Mouse (Mus musculus): ENCODE measurements around the gene Macrod2. TPM values are rescaled to one million over a fixed set of nuclear protein-coding genes. Genes with fewer than 3 reads are reported as not detected.

The Macrod2 gene
- polyA plus RNA-seq, 1 experiment: 0.95 TPM

- Histone ChIP-seq H3K4me3 (ENCODE audit: insufficient read depth, poor library complexity, severe bottlenecking) (no peak overlapping the region), H3ac (ENCODE audit: control insufficient read depth, insufficient read length, low read depth) (no peak overlapping the region), H3K27me3 (ENCODE audit: control insufficient read depth, insufficient read depth, insufficient read length) (no peaks in the 10 kb centered on the region), H3K79me2 (ENCODE audit: control insufficient read depth, insufficient read depth) (no peaks in the 10 kb centered on the region), H3K79me3 (ENCODE audit: low read depth) (no peaks in the 10 kb centered on the region), H3K36me3 (ENCODE audit: control insufficient read depth, insufficient read depth) (no peaks in the 10 kb centered on the region)
- no peak for TF ChIP-seq USF1 (IDR thresholded peaks at IDR 0.05; ENCODE audit: low read depth)
- TF ChIP-seq CEBPB (IDR thresholded peaks at IDR 0.05; ENCODE audit: low read depth): no peak
- TF ChIP-seq FOSL1 (IDR thresholded peaks at IDR 0.05; ENCODE audit: insufficient read depth, low read length, poor library complexity, severe bottlenecking): no peak
- no peak for TF ChIP-seq MYOD1 (IDR thresholded peaks at IDR 0.05; ENCODE audit: control insufficient read depth, insufficient read length, low read depth)
- no peak for TF ChIP-seq MAX (IDR thresholded peaks at IDR 0.05)
- TF ChIP-seq MYOG (IDR thresholded peaks at IDR 0.05; ENCODE audit: control insufficient read depth, extremely low read depth, insufficient read length): no peak
- no peak for TF ChIP-seq CTCF (IDR thresholded peaks at IDR 0.05; ENCODE audit: control insufficient read depth, insufficient read depth, insufficient read length)
Observed at GRCm38 (mm10) chr2:142434731-142435130, 2039.6 kb downstream of the Macrod2 start.

GRCm38 (mm10) chr2:142437606-142438461 lies 2042.7 kb downstream of the Macrod2 start:
- Histone ChIP-seq H3K79me3 (ENCODE audit: low read depth) (no peaks in the 10 kb centered on the region), H3K36me3 (ENCODE audit: control insufficient read depth, insufficient read depth) (no peaks in the 10 kb centered on the region), H3K27me3 (ENCODE audit: control insufficient read depth, insufficient read depth, insufficient read length) (no peaks in the 10 kb centered on the region), H3K4me3 (ENCODE audit: insufficient read depth, poor library complexity, severe bottlenecking) (no peak overlapping the region), H3K79me2 (ENCODE audit: control insufficient read depth, insufficient read depth) (no peaks in the 10 kb centered on the region), H3ac (ENCODE audit: control insufficient read depth, insufficient read length, low read depth) (no peak overlapping the region)
- TF ChIP-seq CEBPB (IDR thresholded peaks at IDR 0.05; ENCODE audit: low read depth) (no peak), MAX (IDR thresholded peaks at IDR 0.05) (no peak), FOSL1 (IDR thresholded peaks at IDR 0.05; ENCODE audit: insufficient read depth, low read length, poor library complexity, severe bottlenecking) (no peak), MYOD1 (IDR thresholded peaks at IDR 0.05; ENCODE audit: control insufficient read depth, insufficient read length, low read depth) (no peak), MYOG (IDR thresholded peaks at IDR 0.05; ENCODE audit: control insufficient read depth, extremely low read depth, insufficient read length) (no peak), CTCF (IDR thresholded peaks at IDR 0.05; ENCODE audit: control insufficient read depth, insufficient read depth, insufficient read length) (no peak), USF1 (IDR thresholded peaks at IDR 0.05; ENCODE audit: low read depth) (no peak)

Other genes starting within 250 kb of the Macrod2 start
- not detected for gene Gm17374, start 243.3 kb upstream of the Macrod2 start, polyA plus RNA-seq (2012; fragmentation: generic; extraction: Trizol)
- 5.0 TPM for gene Esf1, start 224.7 kb upstream of the Macrod2 start, polyA plus RNA-seq (2012; fragmentation: generic; extraction: Trizol)
- gene Ndufaf5, start 224.7 kb upstream of the Macrod2 start, polyA plus RNA-seq (2012; fragmentation: generic; extraction: Trizol): 18.9 TPM
- gene Sel1l2, start 5.6 kb upstream of the Macrod2 start, polyA plus RNA-seq (2012; fragmentation: generic; extraction: Trizol): not detected

Data from C2C12 (cell line).